ENCODE assay signal across 18 mouse cellular contexts in genomic region chr7:28720753-28721537, GRCm38 (mm10). TPM values are rescaled to one million over a fixed set of nuclear protein-coding genes. Genes with fewer than 3 reads are reported as not detected.
A peak's percentile ranks its signal among the peaks of the same experiment; 100 is the strongest.
DNase-seq lines count a peak whose midpoint lies in the region; ATAC-seq lines count a peak whose summit lies in the region.
"Had no signal": no experiment of that assay in that cellular context is flagged by ENCODE, and none has a peak within 500 bp of the region (broad histone marks: within the 10 kb centered on the region; RNA-seq: fewer than 3 reads in every experiment).

No protein-coding gene starts in this region.

- no peak for ATAC-seq in limb, embryonic 11.5 days (ENCODE audit: insufficient number of reproducible peaks, low FRiP score, low TSS enrichment, low read depth)
- ATAC-seq in limb, embryonic 13.5 days (ENCODE audit: low FRiP score, low read depth), result peak; percentile 65
- ATAC-seq: liver, embryonic 12.5 days had no signal

- H3K9me3 ChIP-seq in limb, embryonic 11.5 days (ENCODE audit: control insufficient read depth, low read length), result no peaks in the 10 kb centered on the region
- H3K9me3 ChIP-seq in limb, embryonic 10.5 days (replicated peaks), result no peaks in the 10 kb centered on the region; the same call in 1 of the 2 replicates
- no peaks in the 10 kb centered on the region for H3K9me3 ChIP-seq in limb, embryonic 13.5 days
- H3K9me3 ChIP-seq: forebrain, embryonic 12.5 days; hindbrain, embryonic 13.5 days had no signal

- 53% methylated on average over 3 of the region's 3 CpGs for WGBS in limb, embryonic 11.5 days
- 74% methylated on average over 3 of the region's 3 CpGs for WGBS in limb, embryonic 10.5 days
- 30% methylated on average over 3 of the region's 3 CpGs for WGBS in limb, embryonic 13.5 days

- intact Hi-C loops in gastrocnemius, postnatal 36 days (cut with DNase I), result loop anchor here (5.0 kb wide), 1 partner anchor 279 kb away; no protein-coding TSS in a partner anchor

- H3K4me2 ChIP-seq in limb, embryonic 11.5 days (ENCODE audit: low read depth, severe bottlenecking), result no peak overlapping the region
- H3K4me2 ChIP-seq in limb, embryonic 13.5 days (replicated peaks), result no peak overlapping the region
- H3K4me2 ChIP-seq: forebrain, embryonic 12.5 days; hindbrain, embryonic 13.5 days; liver, embryonic 12.5 days had no signal

- no peak overlapping the region for H3K9ac ChIP-seq in limb, embryonic 11.5 days (ENCODE audit: low read length)
- no peak overlapping the region for H3K9ac ChIP-seq in limb, embryonic 13.5 days
- H3K9ac ChIP-seq: forebrain, embryonic 12.5 days; hindbrain, embryonic 13.5 days; liver, embryonic 12.5 days had no signal

- no peaks in the 10 kb centered on the region for H3K27me3 ChIP-seq in limb, embryonic 11.5 days (ENCODE audit: control insufficient read depth, insufficient read depth, low read length)
- H3K27me3 ChIP-seq in limb, embryonic 10.5 days (ENCODE audit: low read depth, poor library complexity, severe bottlenecking), result no peaks in the 10 kb centered on the region
- no peaks in the 10 kb centered on the region for H3K27me3 ChIP-seq in limb, embryonic 13.5 days
- H3K27me3 ChIP-seq: forebrain, embryonic 12.5 days; hindbrain, embryonic 13.5 days had no signal

- peak; percentile 42 for DNase-seq in limb, embryonic 11.5 days (ENCODE audit: low spot score)
- DNase-seq in limb, embryonic 10.5 days (ENCODE audit: low spot score), result no peak
- peak; percentile 34 for DNase-seq in thymus, postnatal 14 days
- DNase-seq in thymus, adult 18-20 months, result no peak
- no peak for DNase-seq in gastrocnemius, postnatal 36 days
- no peak for DNase-seq in ovary, postnatal 14 days (ENCODE audit: low spot score)
- DNase-seq: adrenal gland, postnatal 36 days; heart, adult 18-20 months; kidney, adult 9 months; right cerebral cortex, postnatal 4 days had no signal

- H3K36me3 ChIP-seq in limb, embryonic 11.5 days (ENCODE audit: control insufficient read depth, insufficient read depth, low read length), result no peaks in the 10 kb centered on the region
- H3K36me3 ChIP-seq in limb, embryonic 10.5 days, result peaks cover 17% of the 10 kb centered on the region
- H3K36me3 ChIP-seq in limb, embryonic 13.5 days, result peaks cover 20% of the 10 kb centered on the region
- H3K36me3 ChIP-seq: forebrain, embryonic 12.5 days; hindbrain, embryonic 13.5 days; liver, embryonic 12.5 days had no signal

- H3K4me1 ChIP-seq in limb, embryonic 11.5 days (ENCODE audit: control insufficient read depth, insufficient read depth, low read length), result 0 out of 2 replicates have a peak, but pooled peaks cover 5% of the 10 kb centered on the region
- H3K4me1 ChIP-seq in limb, embryonic 10.5 days, result peaks cover 23% of the 10 kb centered on the region
- H3K4me1 ChIP-seq in limb, embryonic 13.5 days, result peaks cover 32% of the 10 kb centered on the region

- no peak overlapping the region for H3K27ac ChIP-seq in limb, embryonic 11.5 days (replicated peaks; ENCODE audit: low read depth, low read length)
- H3K27ac ChIP-seq in limb, embryonic 10.5 days, result no peak overlapping the region
- no peak overlapping the region for H3K27ac ChIP-seq in limb, embryonic 13.5 days
- H3K27ac ChIP-seq: forebrain, embryonic 12.5 days; hindbrain, embryonic 13.5 days; liver, embryonic 12.5 days had no signal

- no peak overlapping the region for H3K4me3 ChIP-seq in limb, embryonic 11.5 days (ENCODE audit: low read depth, low read length)
- no peak overlapping the region for H3K4me3 ChIP-seq in limb, embryonic 10.5 days
- no peak overlapping the region for H3K4me3 ChIP-seq in limb, embryonic 13.5 days
- H3K4me3 ChIP-seq: forebrain, embryonic 12.5 days; hindbrain, embryonic 13.5 days; liver, embryonic 12.5 days; megakaryocyte, embryonic 14.5 days had no signal

RNA-seq across cellular contexts. Expression of gene Fbxo17, which starts 4.3 kb away (rescaled TPM):
- 15.9 and 16.4 TPM in 2 replicates for polyA plus RNA-seq in limb, embryonic 11.5 days (2014; fragmentation: Nextera tagmentation; extraction: Ambion mirVana)
- polyA plus RNA-seq in limb, embryonic 10.5 days (2016; fragmentation: Nextera tagmentation; extraction: Ambion mirVana), result 12.7 and 16.1 TPM in 2 replicates
- 31.8 and 33.9 TPM in 2 replicates for polyA plus RNA-seq in limb, embryonic 13.5 days (2015; fragmentation: Nextera tagmentation; extraction: Ambion mirVana)
- total RNA-seq in gastrocnemius, postnatal 36 days (2021), result 1 to 10 TPM; 3.9 to 5.4 TPM

RNA-seq across cellular contexts. Expression of gene Mrps12, which starts 20.7 kb away (rescaled TPM):
- polyA plus RNA-seq in limb, embryonic 11.5 days (2014; fragmentation: Nextera tagmentation; extraction: Ambion mirVana), result 146 and 156 TPM in 2 replicates
- 152 and 186 TPM in 2 replicates for polyA plus RNA-seq in limb, embryonic 10.5 days (2016; fragmentation: Nextera tagmentation; extraction: Ambion mirVana)
- 113 and 114 TPM in 2 replicates for polyA plus RNA-seq in limb, embryonic 13.5 days (2015; fragmentation: Nextera tagmentation; extraction: Ambion mirVana)
- total RNA-seq in gastrocnemius, postnatal 36 days (2021), result 10 to 100 TPM; 33.5 to 34.6 TPM

RNA-seq across cellular contexts. Expression of gene Sars2, which starts 20.8 kb away (rescaled TPM):
- polyA plus RNA-seq in limb, embryonic 11.5 days (2014; fragmentation: Nextera tagmentation; extraction: Ambion mirVana), result 34.9 and 35.8 TPM in 2 replicates
- 43.9 and 46.4 TPM in 2 replicates for polyA plus RNA-seq in limb, embryonic 10.5 days (2016; fragmentation: Nextera tagmentation; extraction: Ambion mirVana)
- 26.7 and 30.4 TPM in 2 replicates for polyA plus RNA-seq in limb, embryonic 13.5 days (2015; fragmentation: Nextera tagmentation; extraction: Ambion mirVana)
- 10 to 100 TPM; 14.6 to 16.0 TPM for total RNA-seq in gastrocnemius, postnatal 36 days (2021)

RNA-seq across cellular contexts. Expression of gene Fbxo27, which starts 28.3 kb away (rescaled TPM):
- 5.9 and 6.2 TPM in 2 replicates for polyA plus RNA-seq in limb, embryonic 11.5 days (2014; fragmentation: Nextera tagmentation; extraction: Ambion mirVana)
- 4.7 and 6.3 TPM in 2 replicates for polyA plus RNA-seq in limb, embryonic 10.5 days (2016; fragmentation: Nextera tagmentation; extraction: Ambion mirVana)
- 7.0 and 7.6 TPM in 2 replicates for polyA plus RNA-seq in limb, embryonic 13.5 days (2015; fragmentation: Nextera tagmentation; extraction: Ambion mirVana)
- total RNA-seq in gastrocnemius, postnatal 36 days (2021), result under 1 TPM; 0.59 to 0.69 TPM

RNA-seq across cellular contexts. Expression of gene Ccer2, which starts 35.0 kb away (rescaled TPM):
- not detected in 2 replicates for polyA plus RNA-seq in limb, embryonic 11.5 days (2014; fragmentation: Nextera tagmentation; extraction: Ambion mirVana)
- polyA plus RNA-seq in limb, embryonic 10.5 days (2016; fragmentation: Nextera tagmentation; extraction: Ambion mirVana), result not detected in 2 replicates
- not detected in 2 replicates for polyA plus RNA-seq in limb, embryonic 13.5 days (2015; fragmentation: Nextera tagmentation; extraction: Ambion mirVana)
- total RNA-seq in gastrocnemius, postnatal 36 days (2021), result not detected
- total RNA-seq: adrenal gland, postnatal 36 days; gastrocnemius, adult 18-20 months; heart, adult 18-20 months had no signal
- polyA plus RNA-seq: forebrain, embryonic 12.5 days; heart, embryonic 16.5 days; large intestine, adult 2 months; liver, embryonic 12.5 days had no signal

Comparison
In these comparisons a context has a peak if more than half of its experiments do, and no peak if none do; other contexts are left out.
1. DNase-seq: peak in limb, embryonic 11.5 days (single experiment) and thymus, postnatal 14 days (single experiment); none in limb, embryonic 10.5 days (single experiment), thymus, adult 18-20 months (0 of 2), gastrocnemius, postnatal 36 days (0 of 2) and ovary, postnatal 14 days (single experiment).